Mouse (Mus musculus) midbrain, postnatal 0 days (tissue): Measurements from ENCODE around the gene Tsks. TPM values are rescaled to one million over a fixed set of nuclear protein-coding genes. Genes with fewer than 3 reads are reported as not detected.

ENCODE experiments used
- ATAC-seq: fragments of 200-750 bp; cut with Nextera tagmentation; 2 replicates; pipeline ENCODE4 v1.8.0; 2017; ENCODE audit warnings: moderate number of reproducible peaks, mild to moderate bottlenecking, moderate TSS enrichment, moderate library complexity; ENCODE audit not compliant: low FRiP score
- DNase-seq: peaks from one replicate; pipeline ENCODE4 v3.0.0-alpha.2; 2015; ENCODE audit warnings: low spot score
- H3K27ac ChIP-seq: fragments of 300-500 bp; sonication (generic); 2 replicates; pipeline ENCODE4 v1.5.1; 2014; ENCODE audit warnings: low read depth, mild to moderate bottlenecking, low read length, mixed read lengths
- H3K27me3 ChIP-seq: fragments of 300-500 bp; sonication (generic); 2 replicates; pipeline ENCODE4 v1.6.1; 2014; ENCODE audit warnings: low read length, control low read depth, mixed read lengths; ENCODE audit not compliant: insufficient read depth
- H3K36me3 ChIP-seq: fragments of 300-500 bp; sonication (generic); 2 replicates; pipeline ENCODE4 v1.6.1; 2014; ENCODE audit warnings: low read length, control low read depth, mixed read lengths; ENCODE audit not compliant: insufficient read depth
- H3K4me1 ChIP-seq: fragments of 300-500 bp; sonication (generic); 2 replicates; pipeline ENCODE4 v1.6.1; 2014; ENCODE audit warnings: mild to moderate bottlenecking, control low read depth, antibody characterized with exemption, low read length, mixed read lengths; ENCODE audit not compliant: insufficient read depth
- H3K4me2 ChIP-seq: fragments of 300-500 bp; sonication (generic); 2 replicates; pipeline ENCODE4 v1.6.1; 2014; ENCODE audit warnings: low read depth, mild to moderate bottlenecking, low read length, mixed read lengths; ENCODE audit not compliant: poor library complexity, severe bottlenecking
- H3K4me3 ChIP-seq: fragments of 300-500 bp; sonication (generic); 2 replicates; pipeline ENCODE4 v1.5.1; 2014; ENCODE audit warnings: low read depth, mild to moderate bottlenecking, low read length, moderate library complexity
- H3K9ac ChIP-seq: fragments of 300-500 bp; sonication (generic); replicated peaks from 2 replicates; pipeline ENCODE4 v1.6.1; 2014; ENCODE audit warnings: mild to moderate bottlenecking, low read length, moderate library complexity, mixed read lengths; ENCODE audit not compliant: poor library complexity, severe bottlenecking
- H3K9me3 ChIP-seq: fragments of 300-500 bp; sonication (generic); 2 replicates; pipeline ENCODE4 v1.6.1; 2016; ENCODE audit warnings: low read length, control low read depth
- CTCF ChIP-seq: IDR thresholded peaks from 2 replicates; pipeline ENCODE4 v1.5.1; 2016; ENCODE audit warnings: antibody characterized with exemption, mild to moderate bottlenecking
- WGBS: fragments of 180-500 bp; shearing (Covaris S2); extraction: QIAGEN DNeasy Blood & Tissue Kit; methylation state at CpG from one replicate; pipeline ENCODE4 v1.1.7; 2014; 5-methylcytosine and 5-hydroxymethylcytosine counted together
- polyA plus RNA-seq: library from polyadenylated mRNA; unstranded; fragments of >200 nt; fragmentation: Nextera tagmentation; extraction: Ambion mirVana; gene quantifications from 2 replicates; pipeline ENCODE4 v1.2.1, GENCODE M21; 2015
- total RNA-seq: library from RNA; depleted of rRNA; stranded (reverse); fragments of >200 nt; gene quantifications from 2 replicates; pipeline ENCODE4 v1.2.3, GENCODE M21; 2014

The Tsks gene
- total and polyA plus RNA-seq, 2 experiments from 2014 or later: 0.12 TPM; not detected in 1

GRCm38 (mm10) chr7:44952611-44953306 lies 9.8 kb downstream of the Tsks start:
- peaks cover 15% of the 10 kb centered on the region for H3K27me3 ChIP-seq

GRCm38 (mm10) chr7:44953561-44953960 lies 10.6 kb downstream of the Tsks start:
- Histone ChIP-seq H3K9ac (no peak overlapping the region), H3K27ac (no peak overlapping the region), H3K9me3 (no peaks in the 10 kb centered on the region), H3K4me3 (no peak overlapping the region), H3K4me2 (no peak overlapping the region), H3K4me1 (no peaks in the 10 kb centered on the region), H3K36me3 (no peaks in the 10 kb centered on the region), H3K27me3 (peaks cover 15% of the 10 kb centered on the region)
- 57% methylated on average over 14 of the region's 14 CpGs for WGBS
- no peak for DNase-seq
- no peak for ATAC-seq
- no peak for TF ChIP-seq CTCF

More at GRCm38 (mm10) chr7:44952611-44953306, 9.8 kb downstream of the Tsks start:
- H3K36me3 ChIP-seq: no peaks in the 10 kb centered on the region
- no peaks in the 10 kb centered on the region for H3K4me1 ChIP-seq
- WGBS: 6% methylated on average over 24 of the region's 24 CpGs
- ATAC-seq (peak; percentile 74), DNase-seq (peak; percentile 94)
- no peak for TF ChIP-seq CTCF
- peak overlapping the region; percentile 42 for H3K4me3 ChIP-seq
- H3K4me2 ChIP-seq: peak overlapping the region; percentile 69
- H3K27ac ChIP-seq: no peak overlapping the region
- no peaks in the 10 kb centered on the region for H3K9me3 ChIP-seq
- peak overlapping the region; percentile 55 for H3K9ac ChIP-seq

- no peak overlapping the region for H3K9ac ChIP-seq
- DNase-seq: no peak
- ATAC-seq: no peak
- H3K4me3 ChIP-seq: no peak overlapping the region
- H3K4me2 ChIP-seq: no peak overlapping the region
- H3K27me3 ChIP-seq: peaks cover 15% of the 10 kb centered on the region
- 84% methylated on average over 12 of the region's 12 CpGs for WGBS
- no peak overlapping the region for H3K27ac ChIP-seq
- TF ChIP-seq CTCF: no peak
- H3K36me3 ChIP-seq: peaks cover 5% of the 10 kb centered on the region; the same call in 1 of the 2 replicates
- H3K4me1 ChIP-seq: no peaks in the 10 kb centered on the region
- no peaks in the 10 kb centered on the region for H3K9me3 ChIP-seq
Measured at GRCm38 (mm10) chr7:44954091-44954885, 11.3 kb downstream of the Tsks start.

GRCm38 (mm10) chr7:44955628-44956027 lies 12.6 kb downstream of the Tsks start:
- DNase-seq (no peak), ATAC-seq (no peak)
- Histone ChIP-seq H3K4me3 (no peak overlapping the region), H3K4me1 (no peaks in the 10 kb centered on the region), H3K9ac (no peak overlapping the region), H3K9me3 (no peaks in the 10 kb centered on the region), H3K27me3 (peaks cover 8% of the 10 kb centered on the region; the same call in 1 of the 2 replicates), H3K36me3 (peaks cover 9% of the 10 kb centered on the region; the same call in 1 of the 2 replicates), H3K27ac (no peak overlapping the region), H3K4me2 (no peak overlapping the region)
- peak; percentile 70 for TF ChIP-seq CTCF
- WGBS: 50% methylated on average over 5 of the region's 5 CpGs

- ATAC-seq (no peak), DNase-seq (no peak)
- Histone ChIP-seq H3K4me1 (no peaks in the 10 kb centered on the region), H3K4me2 (no peak overlapping the region), H3K9ac (no peak overlapping the region), H3K36me3 (peaks cover 16% of the 10 kb centered on the region), H3K27me3 (peaks cover 4% of the 10 kb centered on the region; the same call in 1 of the 2 replicates), H3K9me3 (no peaks in the 10 kb centered on the region), H3K27ac (no peak overlapping the region), H3K4me3 (no peak overlapping the region)
- no peak for TF ChIP-seq CTCF
- 62% methylated on average over 6 of the region's 6 CpGs for WGBS
Measured at GRCm38 (mm10) chr7:44956266-44956665, 13.3 kb downstream of the Tsks start.
